Mouse (Mus musculus) left cerebral cortex, adult 2 months (tissue): ENCODE measurements at regions not wholly inside any gene's neighbourhood (a gene's known extent, or its start where the extent isn't known, plus 50 kb on each side); places are given as distances from the start of the nearest gene placed in this dataset.

Experiments
- DNase-seq, 2 experiments: peaks; one replicate each; pipeline ENCODE4 v3.0.0; 2021 to 2022; ENCODE audit warnings: low spot score in 2 of 2, mixed read lengths in 1 of 2; ENCODE audit errors: extremely low spot score in 1 of 2
- H3K27ac ChIP-seq: fragments of 200-600 bp; 2 replicates; pipeline ENCODE4 v1.8.1; 2022
- H3K4me3 ChIP-seq: fragments of 200-600 bp; 2 replicates; pipeline ENCODE4 v1.8.1; 2022
- CTCF ChIP-seq: fragments of 200-600 bp; IDR thresholded peaks from 2 replicates; pipeline ENCODE4 v1.8.1; 2022; ENCODE audit warnings: antibody characterized with exemption, mild to moderate bottlenecking, moderate library complexity
- intact Hi-C: fragments of 180-260 bp; cut with DNase I; formaldehyde crosslinking; loops from one replicate; pipeline ENCODE4 v1.15.1; 2025

DNA sequence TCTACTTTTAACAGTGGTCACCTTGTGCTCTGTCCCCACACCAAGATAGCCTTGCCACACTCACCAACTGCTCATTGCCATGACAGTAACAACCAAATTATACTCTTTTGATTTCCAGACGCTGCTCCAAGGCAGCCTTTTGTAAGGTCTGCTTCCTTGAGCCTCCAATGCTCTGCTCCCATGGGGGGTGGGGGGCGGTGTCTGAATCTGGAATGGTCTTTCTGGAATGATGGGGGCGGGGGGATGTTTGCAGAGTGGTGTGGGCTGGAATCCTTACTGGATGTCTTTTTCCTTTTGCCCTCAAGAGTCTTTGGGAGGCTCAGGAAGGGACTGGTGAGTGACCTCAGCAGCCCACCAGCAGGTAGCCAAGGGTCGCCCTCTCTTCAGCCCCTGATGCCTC is 131.4 kb upstream of the Lemd2 start:
- no peak for DNase-seq
- no peak overlapping the region for H3K4me3 ChIP-seq
- intact Hi-C loops: no loop called here
- no peak overlapping the region for H3K27ac ChIP-seq
- TF ChIP-seq CTCF: no peak

DNA sequence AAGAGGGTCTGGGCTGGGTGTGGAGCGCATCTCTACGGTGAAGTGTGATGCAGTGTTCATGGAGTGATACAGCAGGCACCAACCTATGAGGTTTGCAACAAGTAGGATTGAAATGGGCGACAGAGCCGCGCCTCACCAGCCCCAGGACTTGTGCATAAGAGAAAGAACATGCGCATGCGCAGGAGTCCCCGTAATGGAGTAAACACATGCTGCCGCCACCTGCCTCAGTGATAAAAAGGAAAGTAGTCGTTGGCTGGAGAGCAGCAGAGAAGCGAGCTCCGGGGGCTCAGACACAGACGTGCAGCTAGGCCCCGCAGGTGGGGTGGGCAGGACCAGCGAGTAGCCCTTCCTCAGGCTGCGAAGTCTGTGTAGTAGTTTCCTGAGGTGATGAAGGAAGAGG is 129.3 kb upstream of the Lemd2 start:
- no peak for DNase-seq
- Histone ChIP-seq H3K27ac (no peak overlapping the region), H3K4me3 (no peak overlapping the region)
- no peak for TF ChIP-seq CTCF
- intact Hi-C loops: loop anchor here (1.0 kb wide), 1 partner anchor 126 kb away; no protein-coding TSS in a partner anchor

DNA sequence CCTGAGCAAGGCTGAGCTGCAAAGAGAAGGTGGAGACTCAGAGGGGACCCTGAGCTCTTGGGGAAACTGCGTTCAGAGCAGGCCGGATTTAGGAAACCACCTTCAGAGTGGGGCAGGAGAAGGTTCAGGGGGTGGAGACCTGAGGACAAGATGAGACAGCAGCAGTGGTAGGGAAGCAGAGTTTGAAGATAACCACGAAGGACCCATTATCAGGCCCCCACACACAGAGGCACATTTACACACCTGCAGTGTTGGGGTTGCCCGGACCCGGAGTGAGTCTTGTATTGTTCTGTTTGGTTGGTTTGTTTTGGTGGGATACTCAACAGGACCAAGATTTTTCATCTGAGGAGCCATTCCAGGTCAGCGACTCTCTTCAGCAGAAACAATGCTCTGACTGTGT is 128.9 kb upstream of the Lemd2 start:
- intact Hi-C loops: loop anchor here (1.0 kb wide), 1 partner anchor 126 kb away; no protein-coding TSS in a partner anchor
- no peak overlapping the region for H3K4me3 ChIP-seq
- no peak for DNase-seq
- no peak for TF ChIP-seq CTCF
- H3K27ac ChIP-seq: no peak overlapping the region

DNA sequence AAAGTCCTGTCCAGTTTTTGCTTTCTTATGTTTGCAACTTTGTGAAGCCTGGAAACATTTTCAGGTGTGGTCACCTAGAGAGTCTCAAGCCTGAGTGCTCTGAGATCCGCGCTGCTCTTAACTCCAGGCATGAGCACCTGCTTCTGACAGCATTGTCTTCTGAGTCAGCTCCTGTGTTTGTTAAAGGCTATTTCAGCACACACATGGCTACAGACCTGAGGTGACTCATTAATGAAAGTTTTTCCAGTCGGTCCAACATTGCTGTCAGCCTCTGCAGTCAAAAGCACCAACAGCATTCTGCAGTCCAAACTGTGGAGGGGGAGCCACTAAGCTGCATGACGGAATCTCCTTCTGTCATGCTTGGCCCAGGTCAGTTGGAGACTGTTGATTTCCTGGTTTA is 127.8 kb upstream of the Lemd2 start:
- Histone ChIP-seq H3K4me3 (no peak overlapping the region), H3K27ac (no peak overlapping the region)
- no peak for DNase-seq
- intact Hi-C loops: no loop called here
- TF ChIP-seq CTCF: no peak

DNA sequence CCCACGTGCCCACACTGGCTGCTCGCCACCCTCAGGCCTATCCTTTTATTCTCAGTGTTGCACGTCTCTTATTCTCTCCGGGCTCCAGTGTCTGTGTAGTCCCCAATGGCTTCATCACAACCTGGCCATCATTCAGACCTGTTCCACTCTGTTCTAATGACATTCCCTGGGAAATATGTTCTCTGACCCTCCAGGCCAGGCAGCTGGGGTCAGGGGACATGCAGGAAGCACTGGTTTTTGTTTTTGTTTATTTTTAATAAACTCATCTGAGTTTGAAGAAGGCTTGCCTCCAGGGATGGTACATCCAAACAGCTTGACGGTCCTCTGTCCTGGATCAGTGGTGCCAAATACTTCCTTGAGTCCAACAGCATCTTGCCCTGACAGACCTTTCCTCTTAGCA is 127.4 kb upstream of the Lemd2 start:
- TF ChIP-seq CTCF: no peak
- Histone ChIP-seq H3K4me3 (no peak overlapping the region), H3K27ac (no peak overlapping the region)
- intact Hi-C loops: no loop called here
- DNase-seq: no peak

DNA sequence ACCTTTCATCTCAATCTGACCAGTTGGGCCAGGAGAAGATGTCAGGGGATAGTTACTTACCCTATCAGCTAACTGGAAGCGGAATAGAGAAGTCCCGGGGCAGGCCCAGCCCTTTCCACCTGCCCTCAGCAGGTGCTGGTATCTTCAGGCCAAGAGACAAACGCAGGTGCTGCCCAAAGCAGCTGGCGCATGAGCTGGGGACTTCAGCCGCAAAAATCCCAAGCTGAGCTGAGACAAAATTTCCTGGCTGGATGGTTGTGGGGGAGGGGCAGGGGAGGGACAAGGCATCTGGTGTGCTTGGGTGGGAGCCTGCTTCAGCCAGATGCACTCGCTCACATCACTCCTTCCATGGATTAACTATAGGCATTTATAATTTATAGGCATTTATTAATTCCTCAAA is 125.5 kb upstream of the Lemd2 start:
- TF ChIP-seq CTCF: no peak
- intact Hi-C loops: no loop called here
- DNase-seq: no peak
- Histone ChIP-seq H3K4me3 (no peak overlapping the region), H3K27ac (no peak overlapping the region)

DNA sequence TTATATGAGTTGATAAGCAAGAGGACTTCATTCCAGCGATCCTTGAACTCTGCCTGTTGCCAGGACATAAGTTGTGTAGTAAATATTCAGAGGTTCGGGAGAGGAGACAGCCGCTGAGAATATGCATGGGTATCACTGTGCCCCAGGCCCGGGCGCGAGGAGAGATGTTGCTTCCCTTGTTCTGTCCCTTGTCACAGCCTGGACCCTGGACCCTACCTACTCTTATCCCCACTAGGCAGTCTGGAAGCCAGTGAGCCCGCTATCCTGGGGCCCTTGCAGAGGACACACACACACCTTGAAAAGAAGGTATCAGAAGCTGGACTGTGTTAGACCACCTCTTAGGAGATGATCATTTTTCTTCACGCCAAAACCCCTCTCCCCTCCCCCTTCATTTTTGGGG is 124.9 kb upstream of the Lemd2 start:
- Histone ChIP-seq H3K4me3 (no peak overlapping the region), H3K27ac (no peak overlapping the region)
- intact Hi-C loops: no loop called here
- TF ChIP-seq CTCF: no peak
- no peak for DNase-seq

DNA sequence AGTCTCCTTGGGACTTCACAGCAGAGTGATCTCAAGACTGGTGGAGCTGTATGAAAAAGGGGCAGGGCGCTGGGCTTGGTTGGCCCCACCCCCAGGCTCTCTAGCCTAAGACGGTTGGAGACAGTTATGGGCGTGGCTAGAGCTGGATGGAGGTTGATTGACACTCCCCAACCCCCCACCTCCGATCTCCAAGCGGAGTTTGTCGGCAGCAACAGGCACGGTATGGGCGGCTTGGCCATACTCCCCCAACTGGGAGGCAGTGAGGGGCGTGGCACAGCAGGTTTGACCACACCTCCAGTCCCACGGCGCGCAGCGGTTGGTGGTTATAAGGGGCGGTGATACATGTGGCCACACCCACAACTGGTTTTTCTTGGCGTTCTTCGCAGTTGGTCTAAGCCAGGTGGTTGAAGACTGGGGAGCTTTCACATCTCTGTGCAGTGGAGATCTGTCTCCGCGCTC is 120.8 kb upstream of the Lemd2 start:
- Histone ChIP-seq H3K4me3 (peak overlapping the region; percentile 2; the same call in 1 of the 2 replicates), H3K27ac (no peak overlapping the region)
- intact Hi-C loops: no loop called here
- TF ChIP-seq CTCF: no peak
- peak in 1 of 2 experiments; percentile 54 for DNase-seq

DNA sequence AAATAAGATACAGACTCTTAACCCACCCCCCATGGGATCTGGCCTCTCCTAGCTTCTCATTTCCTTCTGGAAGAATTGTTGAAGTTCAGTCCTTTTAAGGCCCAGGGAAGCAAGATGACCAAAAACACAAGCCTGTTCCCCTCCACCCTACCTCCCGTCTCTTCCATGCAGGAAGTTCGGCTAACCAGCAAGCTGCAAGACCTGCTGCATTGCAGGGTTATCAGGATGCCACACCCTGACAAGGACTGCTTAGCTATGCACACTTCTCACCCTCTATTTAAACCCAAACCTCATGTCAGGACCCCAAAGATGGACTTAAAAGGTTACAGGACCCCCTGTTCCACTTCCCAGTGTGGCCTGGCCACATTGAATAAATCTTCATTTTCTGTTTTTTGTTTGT is 119.2 kb upstream of the Lemd2 start:
- intact Hi-C loops: no loop called here
- no peak for TF ChIP-seq CTCF
- Histone ChIP-seq H3K4me3 (no peak overlapping the region), H3K27ac (no peak overlapping the region)
- no peak for DNase-seq

DNA sequence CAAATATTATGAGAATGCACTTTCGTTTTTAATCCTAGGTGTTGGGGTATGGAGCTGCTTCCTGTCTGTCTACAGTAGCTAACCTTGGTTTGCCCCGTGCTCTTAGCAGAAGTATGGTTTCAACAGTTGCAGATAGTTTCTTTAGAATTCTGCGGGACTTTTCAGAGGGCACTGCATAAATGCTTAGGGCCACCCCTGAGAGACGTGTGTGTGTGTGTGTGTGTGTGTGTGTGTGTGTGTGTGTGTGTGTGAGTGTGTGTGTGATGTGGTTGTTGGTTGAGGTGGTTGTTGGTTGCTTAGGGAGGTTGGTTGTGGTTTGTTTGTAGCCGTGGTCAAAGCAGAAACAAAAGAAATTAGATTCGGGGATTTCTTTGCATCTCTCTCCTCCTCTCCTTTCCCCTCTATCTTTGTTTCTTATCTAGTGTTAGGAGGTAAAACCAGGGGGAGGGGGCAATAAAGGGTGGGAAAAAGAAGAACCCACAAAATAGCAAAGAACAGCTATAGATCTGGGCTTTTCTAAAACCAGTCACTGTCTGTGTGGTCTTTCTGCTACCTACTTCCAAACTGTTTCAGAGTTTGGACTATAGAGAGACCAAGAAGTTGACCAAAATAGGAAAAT is 118.7 kb upstream of the Lemd2 start:
- no peak for DNase-seq
- intact Hi-C loops: no loop called here
- no peak for TF ChIP-seq CTCF
- H3K27ac ChIP-seq: no peak overlapping the region
- no peak overlapping the region for H3K4me3 ChIP-seq

DNA sequence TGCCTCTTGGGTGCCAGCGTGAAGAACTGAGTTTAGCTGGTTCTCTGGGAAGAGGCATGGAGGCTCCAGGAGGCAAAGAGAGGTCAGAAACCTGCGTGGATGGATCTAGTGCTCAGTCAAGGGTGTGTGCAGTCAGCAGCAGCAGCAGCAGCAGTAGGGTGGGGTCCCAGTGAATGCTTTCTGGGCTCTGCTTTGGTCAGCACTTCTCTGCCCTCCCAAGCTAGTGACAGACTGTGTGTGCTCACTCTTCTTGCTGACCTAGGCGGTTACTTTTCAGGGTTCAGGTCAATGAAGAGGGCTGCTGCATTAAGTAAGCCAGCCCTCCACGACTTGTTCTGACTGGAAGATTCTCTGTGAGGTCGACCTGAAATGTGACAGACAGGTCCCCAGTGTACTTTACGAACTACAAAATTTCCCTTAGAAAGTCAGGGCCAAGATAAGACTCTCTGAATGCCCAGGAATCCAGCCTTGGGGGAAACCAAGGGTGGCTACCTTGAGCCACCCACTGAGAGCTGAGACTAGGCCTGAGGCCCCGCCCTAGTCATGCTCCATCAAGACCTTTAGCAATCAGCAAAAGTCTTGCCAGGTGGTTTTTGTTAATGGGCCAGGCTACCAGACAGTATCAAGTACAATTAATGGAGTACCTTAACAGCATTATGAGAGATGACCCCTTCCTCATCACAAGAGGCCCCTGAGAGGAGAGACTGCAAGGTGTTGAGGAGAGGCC is 114.9 kb upstream of the Lemd2 start:
- no peak overlapping the region for H3K27ac ChIP-seq
- DNase-seq: no peak
- intact Hi-C loops: no loop called here
- TF ChIP-seq CTCF: no peak
- no peak overlapping the region for H3K4me3 ChIP-seq

DNA sequence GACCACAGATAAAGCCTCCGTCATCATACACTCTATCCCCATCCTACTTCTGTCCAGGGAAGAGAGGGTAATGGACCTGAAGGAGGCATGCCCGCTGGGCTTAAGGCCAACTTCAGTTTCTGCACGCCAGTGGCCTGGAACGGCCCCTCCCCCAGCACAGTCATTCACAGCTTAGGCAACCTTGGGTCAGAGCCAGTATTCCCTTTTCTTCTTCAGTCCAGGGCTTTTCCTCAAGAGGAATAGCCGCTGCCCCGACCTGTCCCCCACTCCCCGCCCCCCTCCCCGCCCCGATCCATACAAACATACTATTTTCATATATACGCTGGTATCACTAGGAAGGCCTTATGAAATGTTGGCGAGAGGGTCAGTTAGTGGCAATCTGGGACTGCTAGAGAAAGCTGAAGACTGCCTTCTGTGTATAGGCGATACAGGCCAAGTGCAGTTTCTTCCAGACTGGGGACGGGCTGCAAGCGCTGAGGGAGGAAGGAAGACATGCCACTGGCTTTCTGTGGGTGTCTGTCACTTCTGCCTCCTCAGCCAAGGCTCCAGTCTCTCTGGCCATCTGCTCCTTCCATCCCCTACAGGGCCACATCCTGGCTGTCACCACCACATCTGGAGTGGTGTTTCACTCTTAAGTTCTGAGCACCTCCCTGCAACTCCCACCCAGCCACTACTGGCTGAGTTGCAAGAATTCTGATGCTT is 113.5 kb upstream of the Lemd2 start:
- no peak overlapping the region for H3K27ac ChIP-seq
- TF ChIP-seq CTCF: no peak
- intact Hi-C loops: no loop called here
- peak in 1 of 2 experiments; percentile 64 for DNase-seq
- H3K4me3 ChIP-seq: no peak overlapping the region
